Mouse (Mus musculus) fibroblast of lung, adult 2 months (primary cell): ENCODE data around the gene Stac3.
A peak's percentile ranks its signal among the peaks of the same experiment; 100 is the strongest.

Source experiments
- DNase-seq: peaks from one replicate; pipeline ENCODE4 v3.0.0-alpha.2; 2011; ENCODE audit warnings: low read depth

Gene Stac3

DNA sequence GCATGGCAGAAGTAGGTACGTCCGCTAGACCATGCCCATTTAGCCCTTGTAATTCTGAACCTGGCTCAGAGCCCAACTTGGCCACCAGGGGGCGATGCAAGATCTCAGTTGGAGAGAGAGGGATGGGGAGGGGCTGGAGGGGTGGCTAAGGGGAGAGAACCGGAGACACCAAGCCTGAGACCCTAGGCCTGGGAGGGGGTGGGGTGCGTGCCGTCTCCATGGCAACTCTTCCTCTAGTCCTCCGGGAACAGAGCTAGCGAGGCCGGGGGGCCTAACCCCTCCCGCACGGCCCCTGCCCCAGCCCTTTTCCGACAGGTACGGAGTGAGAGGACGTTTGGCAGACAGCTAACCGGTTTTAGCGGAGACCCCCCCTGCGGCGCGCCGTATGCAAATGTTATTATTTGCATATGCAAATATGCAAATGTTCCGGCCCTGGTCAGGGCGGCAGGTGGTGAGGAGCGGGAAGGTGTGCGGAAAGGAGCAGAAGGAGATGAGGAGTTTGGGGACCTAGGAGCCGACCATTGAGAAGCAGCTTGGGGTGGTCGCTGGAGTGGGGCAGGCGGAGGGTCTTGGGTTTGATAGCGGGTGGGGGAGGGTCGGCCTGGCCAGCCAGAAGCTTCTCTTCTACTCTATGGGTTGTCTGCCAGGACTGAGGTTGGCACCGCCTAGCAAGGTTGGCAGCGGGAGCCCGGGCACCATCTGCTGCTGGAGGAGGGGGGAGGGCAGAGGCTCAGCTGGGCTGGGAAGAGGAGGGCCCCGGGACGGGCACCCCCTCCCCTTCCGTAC lies 7.8 kb downstream of the Stac3 start:
- no peak for DNase-seq

DNA sequence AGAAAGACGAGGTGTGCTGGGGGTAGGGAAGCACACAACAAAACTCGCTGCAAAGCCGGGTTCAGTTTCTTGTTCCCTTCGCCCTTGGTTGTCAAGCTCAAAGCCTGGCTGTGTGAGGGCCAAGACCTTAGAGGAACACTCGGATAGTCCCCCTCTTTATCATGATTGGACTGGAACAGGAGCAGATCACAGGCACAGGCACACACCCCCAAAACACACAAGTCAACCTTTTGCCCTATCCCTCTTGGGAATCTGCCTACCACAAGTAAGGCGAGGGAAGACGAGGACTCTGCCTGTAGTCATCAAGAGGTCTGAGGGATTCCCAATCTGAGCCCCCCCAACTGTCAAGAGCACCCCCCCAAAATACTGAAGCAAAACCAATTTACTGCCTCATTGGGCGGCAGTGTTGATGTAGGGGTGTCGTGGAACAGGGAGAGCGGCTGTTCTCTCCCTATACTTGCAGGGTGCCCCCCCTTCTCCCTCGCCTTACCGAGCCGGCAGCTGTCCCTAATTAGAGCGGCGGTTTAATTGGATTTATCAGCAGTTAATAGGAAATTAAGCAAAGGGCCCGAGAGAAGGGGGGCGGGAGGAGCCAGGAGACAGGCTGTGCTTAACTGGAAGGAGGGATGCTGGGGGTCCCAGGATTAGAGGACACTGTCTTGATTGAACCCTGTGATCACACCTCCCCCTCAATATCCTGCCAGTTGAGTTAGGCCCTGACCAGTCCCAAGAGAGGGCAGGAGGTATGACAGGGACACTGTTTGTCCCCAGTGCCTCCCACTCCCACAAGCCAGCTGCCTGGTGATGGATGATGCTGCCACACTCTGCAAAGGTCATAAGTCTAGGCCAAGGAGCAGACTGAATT lies 8.6 kb downstream of the Stac3 start:
- DNase-seq = no peak

DNA sequence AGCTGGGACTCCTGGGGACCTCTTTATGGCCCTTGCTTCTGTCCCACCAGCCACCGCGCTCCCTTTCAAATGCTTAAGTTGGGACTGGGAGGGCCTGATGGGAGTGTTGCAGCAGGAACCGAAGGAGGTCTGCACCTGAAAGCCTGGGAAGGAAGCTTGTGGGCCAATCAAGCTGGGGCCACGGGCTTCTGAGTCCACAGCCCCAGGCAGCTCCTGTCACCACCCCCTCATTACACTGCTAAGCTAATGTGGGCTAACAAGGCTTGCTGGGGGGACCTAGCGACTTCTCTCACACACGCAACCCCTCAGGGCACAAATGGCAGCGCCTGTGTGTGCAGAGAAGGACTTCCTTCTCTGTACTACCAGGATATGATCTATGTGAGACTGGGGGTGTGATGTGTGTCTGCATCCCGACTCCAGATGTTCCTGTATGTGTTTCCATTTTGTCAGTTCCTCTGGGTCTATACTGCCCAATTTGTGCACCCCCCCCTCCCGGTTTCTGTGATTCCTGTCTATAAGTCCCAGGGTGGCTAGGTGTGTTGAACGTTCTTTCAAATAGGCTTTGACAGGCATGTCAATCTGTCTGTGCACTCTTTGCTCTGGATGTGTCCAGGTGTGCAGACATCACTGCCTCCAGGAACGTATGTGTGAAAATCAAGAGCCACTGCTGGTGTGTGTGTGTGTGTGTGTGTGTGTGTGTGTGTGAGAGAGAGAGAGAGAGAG lies 9.6 kb downstream of the Stac3 start:
- DNase-seq = no peak

DNA sequence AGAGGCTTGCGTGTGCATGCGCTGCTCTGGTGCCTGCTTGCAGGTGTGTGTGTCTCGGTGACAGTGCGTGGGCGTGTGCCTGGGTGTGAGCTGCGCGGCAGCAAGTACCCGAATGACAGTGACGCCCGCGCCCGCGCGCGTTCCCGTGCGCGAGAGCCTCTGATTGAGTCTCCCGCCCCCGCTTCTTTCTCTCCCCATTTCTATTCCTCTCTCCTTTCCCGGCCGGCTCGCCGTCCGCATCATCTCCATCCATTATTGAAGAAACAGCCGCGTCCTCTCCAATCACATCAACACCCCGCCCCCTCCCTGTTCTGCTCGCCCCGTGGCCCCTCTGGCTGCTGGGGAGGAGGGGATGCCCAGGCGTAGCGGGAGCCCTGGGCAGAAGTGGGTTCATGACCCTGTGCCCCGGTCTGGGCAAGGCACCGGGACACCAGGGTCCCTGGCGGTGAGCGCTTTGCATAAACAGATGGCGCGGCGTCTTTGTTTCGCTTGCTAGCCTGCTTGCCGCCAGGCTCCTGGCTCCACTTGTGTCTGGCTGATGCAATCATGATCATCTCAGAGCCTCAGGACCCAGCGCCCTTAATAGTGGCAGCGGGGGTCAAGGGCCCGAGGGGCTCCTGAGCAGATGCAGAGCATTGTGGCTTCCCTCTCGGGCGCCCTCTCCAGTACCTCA lies 10.3 kb downstream of the Stac3 start:
- no peak for DNase-seq

DNA sequence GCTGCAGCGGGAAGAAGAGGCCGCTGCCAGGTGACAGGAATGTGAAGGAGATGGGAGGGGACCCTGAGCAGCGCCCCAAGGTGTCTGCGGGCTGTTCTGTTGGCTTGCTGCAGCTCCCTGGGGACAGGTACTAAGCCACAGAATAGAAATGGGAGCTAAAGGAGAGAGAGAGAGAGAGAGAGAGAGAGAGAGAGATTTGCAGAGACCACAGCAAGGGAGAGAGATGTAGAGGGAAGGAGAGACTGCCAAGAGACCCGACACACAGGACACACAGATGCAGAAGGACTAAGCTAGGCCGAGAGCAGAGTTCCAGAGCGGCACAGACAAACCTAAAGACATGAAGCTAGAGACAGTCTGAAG lies 10.8 kb downstream of the Stac3 start:
- DNase-seq = no peak

DNA sequence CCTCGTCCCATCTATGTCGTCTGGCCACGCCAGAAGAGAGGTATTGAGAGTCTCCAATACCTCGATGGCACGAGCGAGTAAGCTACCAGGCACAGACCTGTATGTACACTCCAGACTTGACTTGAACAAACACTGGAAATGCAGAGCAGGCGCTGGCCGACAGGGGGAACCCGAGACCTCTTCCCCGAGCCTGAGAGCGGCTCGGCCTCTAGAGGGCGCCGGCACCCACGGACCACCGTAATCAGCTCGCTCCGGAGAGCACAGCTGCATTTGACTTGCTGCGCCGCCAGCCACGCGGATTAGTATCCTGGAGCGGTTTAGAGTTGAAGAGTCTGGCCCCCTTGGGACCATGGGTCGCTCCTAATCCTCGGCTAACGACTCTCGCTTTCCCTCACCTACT lies 11.3 kb downstream of the Stac3 start:
- peak; percentile 78 for DNase-seq

DNA sequence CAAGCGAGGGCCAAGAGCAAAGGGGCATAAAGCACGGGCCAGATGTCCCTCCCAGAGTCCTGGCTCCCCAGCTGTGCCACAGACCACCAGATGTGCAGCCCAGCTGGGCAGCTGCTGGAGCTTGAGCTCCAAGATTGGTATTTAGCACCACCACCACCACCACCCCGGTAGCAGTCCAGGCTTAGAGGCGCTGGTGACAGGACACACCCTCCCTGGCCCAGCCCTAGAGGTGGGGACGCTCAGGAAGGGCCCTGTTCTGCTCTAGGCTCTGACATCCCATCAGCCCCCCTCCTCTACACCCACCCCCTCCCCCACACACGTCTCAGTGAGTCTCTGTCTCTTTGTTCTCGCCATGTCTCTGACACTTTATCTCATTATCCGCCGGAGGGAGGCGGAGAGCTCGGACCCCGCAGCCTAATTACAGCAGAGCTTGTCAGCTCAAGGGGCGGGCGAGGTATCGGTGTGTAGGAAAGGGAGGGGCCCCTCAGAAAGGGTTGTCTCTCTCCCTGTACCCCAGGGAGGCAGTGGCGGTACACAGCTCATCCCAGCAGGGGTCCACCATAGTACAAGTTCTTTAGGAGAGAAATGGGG lies 12.1 kb downstream of the Stac3 start:
- DNase-seq = no peak

DNA sequence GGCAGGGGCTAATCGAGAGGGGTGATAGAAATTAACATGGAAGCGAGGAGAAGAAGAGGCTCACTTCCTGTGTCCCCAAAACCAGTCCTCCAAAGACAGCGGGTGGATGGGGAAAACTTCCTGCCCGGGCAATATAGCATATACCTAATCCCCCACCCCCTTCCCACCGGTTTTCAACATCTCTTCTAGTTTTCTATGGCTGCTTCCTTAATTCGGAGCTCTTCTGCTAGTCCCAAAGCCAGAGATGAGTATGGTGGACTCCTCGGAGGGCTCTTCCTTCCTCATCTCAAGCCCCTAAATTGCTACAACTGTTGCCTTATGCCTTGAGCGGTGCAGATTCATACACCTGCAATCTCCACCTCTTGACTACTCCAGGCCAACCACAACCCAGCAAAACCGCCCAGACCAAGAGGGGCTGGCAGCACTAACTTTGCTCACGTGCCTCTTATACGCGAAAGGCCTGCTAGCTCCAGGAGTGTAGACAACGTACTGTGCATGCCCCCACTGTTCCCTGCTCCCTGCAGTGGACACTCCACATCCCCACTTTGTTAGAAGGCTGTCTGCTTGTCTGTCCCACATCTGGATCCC lies 12.7 kb downstream of the Stac3 start:
- DNase-seq = no peak

DNA sequence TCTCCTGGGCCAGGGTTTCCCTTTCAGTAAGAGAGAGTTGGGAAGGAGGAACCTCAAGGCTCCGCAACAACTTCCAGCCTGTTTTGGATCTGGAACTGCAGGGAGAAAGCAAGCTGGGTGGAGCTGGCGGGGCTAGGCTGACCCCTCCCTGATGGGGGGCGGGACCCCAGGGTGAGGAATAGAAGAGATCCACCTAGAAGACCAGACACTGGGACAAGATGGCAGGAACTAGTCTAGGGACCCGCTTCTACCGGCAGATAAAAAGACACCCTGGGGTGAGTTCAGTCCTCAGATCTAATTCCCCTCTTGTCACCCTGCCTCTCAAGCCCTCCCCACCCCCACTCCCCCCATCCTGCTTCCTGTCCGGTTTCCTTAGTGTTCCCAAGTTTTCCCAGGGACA lies 13.3 kb downstream of the Stac3 start, which contains the start of gene Ndufa4l2:
Gene Ndufa4l2 (plus strand): TSS at position 204 of the 400 bp plus-strand sequence.
- DNase-seq = no peak

DNA sequence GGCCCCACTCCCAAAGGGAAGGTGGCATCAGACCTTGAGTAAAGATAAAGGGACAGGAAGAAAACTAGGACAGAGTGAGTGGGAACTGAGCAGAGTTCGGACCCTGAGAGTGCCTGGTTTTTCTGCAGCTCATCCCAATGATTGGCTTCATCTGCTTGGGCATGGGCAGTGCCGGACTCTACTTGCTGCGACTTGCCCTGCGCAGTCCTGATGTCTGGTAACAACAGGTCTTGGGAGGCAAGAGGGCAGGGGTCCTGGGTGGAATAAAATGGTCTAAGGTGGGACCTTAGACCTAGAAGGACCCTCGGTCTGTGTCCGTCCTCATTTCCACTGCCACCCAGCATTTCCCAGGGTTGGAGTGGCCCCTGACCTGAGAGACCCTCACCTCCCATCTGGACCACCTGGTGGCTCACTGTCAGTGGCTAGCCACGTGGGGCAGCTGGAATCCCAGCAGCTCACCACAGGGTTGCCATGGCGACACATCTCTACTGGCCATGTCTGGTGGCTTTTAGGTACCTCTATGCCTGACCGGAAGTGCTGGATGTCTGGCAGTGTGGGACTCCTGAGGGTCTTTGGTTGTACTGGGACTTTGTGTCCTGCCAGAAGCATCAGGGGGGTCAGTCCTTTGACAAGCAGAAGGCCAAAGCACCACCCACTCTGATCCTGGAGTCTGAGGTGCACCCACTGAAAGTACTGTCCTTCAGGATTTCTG lies 13.9 kb downstream of the Stac3 start:
- DNase-seq = no peak

DNA sequence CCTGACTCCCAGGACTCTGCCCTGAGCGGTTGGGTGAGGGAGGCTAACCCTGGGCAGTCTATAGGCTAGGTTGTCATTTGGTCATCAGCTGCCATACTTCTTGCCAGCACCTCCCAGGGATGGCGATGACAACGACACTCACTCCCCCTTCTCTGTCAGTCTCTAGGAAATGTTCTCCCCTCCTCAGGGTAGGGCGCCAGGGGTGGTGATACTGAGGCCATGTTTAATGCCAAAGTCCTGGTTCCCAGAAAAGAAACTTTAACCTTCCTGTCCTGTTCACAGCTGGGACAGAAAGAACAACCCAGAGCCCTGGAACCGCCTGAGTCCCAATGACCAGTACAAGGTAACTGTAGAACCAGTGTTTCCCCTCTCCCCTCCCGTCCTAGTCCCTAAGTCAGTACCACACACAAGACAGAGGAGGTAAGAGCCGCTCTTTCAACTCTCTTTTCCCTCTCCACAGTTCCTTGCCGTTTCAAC lies 14.5 kb downstream of the Stac3 start:
- no peak for DNase-seq

DNA sequence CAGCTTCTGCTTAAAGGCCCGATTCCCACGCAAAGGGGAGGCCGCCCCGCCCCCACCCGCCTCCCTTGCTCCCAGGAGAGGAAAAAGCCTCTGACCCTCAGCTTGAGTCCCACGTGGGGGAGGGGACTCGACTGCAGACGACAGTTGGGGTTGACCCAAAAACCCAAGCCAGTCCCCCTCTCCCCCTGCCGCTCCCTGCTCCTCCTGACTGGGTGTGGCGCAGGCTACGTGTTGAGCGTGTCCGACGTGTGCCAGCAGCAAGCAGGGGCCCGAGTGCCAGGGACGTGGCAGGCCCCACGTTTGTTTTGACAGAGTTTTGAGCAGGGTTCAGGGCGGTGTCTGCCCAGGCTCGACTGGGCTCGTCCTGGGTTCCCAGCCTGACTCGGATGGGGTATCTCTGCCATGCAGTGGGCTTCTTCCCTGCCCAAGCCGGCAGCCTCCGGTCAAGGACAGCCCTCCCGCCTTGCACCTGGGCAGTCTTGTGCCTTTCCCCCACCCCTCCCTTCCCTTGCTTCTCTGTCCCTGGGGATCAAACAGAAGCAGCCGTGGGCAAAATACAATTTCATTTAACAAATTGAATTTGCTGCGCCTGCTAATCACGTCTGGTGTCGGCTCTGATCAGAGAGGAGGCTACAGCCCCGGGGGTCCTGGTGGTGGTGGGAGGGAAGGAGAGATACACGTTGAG lies 15.2 kb downstream of the Stac3 start:
- DNase-seq = no peak

DNA sequence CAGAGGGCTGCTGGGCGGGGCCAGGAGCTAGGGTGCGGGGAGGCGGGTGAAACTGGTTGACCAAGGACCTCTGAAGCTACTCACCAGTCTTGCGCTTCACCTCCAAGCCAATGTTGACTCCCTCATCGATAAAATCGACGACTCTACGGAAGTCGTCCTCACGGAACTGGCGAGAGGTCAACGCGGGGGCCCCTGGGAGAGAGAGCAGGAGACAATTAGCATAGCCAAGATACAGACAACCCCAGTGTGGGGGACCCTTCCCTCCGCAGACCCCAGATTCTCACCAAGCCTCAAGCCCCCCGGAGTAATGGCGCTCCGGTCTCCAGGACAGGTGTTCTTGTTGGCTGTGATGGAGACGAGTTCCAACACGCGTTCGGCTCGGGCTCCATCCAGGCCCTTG lies 16.5 kb downstream of the Stac3 start:
- no peak for DNase-seq

DNA sequence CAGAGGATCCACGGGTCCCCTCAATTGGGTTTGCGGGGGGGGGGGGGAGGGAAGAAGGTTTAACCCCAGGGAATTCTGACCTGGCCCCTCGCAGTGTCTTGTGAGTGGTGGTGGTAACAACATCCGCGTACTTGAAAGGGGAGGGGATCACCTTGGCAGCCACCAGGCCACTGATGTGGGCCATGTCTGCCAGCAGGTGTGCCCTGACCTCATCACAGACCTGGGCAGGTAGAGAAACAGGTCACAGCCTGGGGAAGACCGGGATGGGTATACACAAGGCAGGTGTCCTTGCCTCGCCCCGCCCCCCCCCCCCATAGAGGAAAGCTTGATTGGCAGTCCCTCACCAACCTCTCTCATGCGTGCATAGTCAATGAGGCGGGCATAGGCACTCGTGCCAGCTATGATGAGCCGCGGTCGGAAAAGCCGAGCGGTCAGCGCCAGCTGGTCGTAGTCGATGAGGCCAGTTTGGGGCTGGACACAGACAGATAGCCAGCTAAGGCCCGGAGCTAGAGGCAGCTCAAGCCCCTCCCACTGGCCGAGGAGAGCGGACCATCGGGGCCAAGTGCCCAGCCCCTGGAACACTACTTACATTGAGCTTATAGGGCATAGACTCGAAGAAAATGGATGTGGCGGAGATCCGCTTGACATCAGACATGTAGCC lies 17.7 kb downstream of the Stac3 start:
- no peak for DNase-seq

DNA sequence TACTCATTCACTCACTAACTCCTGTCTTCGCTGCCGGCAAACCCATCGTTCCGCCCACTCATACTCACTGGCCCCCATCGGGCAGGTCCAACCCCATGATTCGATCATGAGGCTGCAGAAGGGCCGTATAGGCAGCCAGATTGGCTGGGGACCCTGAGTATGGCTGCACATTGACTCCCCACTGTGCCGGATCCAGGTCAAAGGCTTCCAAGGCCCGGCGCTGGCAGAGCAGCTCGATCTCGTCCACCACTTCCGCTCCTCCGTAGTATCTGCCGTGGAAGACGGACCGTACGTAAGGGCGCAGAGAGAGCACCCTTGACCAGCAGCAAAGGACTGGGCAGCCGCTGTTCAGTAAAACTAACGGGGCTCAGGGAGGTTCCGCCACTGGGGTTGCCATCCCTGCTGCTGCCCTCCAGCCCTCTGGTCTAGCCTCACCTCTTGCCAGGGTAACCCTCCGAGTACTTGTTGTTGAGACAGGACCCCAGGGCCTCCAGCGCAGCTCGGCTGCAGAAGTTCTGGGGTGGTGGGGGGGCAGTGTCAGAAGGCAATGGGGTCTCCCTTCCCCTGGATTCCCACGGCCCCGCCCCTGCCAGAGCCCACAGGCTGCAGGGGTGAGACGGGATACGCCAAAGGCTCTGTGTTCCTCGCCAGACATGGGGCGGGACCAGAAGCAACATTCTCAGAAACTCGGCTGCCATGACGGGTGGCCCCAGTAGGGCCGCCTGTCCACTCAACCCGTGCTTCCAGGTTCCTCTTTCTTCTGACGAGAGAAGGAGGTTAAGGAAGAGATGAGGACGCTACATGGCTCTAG lies 18.6 kb downstream of the Stac3 start:
- no peak for DNase-seq

DNA sequence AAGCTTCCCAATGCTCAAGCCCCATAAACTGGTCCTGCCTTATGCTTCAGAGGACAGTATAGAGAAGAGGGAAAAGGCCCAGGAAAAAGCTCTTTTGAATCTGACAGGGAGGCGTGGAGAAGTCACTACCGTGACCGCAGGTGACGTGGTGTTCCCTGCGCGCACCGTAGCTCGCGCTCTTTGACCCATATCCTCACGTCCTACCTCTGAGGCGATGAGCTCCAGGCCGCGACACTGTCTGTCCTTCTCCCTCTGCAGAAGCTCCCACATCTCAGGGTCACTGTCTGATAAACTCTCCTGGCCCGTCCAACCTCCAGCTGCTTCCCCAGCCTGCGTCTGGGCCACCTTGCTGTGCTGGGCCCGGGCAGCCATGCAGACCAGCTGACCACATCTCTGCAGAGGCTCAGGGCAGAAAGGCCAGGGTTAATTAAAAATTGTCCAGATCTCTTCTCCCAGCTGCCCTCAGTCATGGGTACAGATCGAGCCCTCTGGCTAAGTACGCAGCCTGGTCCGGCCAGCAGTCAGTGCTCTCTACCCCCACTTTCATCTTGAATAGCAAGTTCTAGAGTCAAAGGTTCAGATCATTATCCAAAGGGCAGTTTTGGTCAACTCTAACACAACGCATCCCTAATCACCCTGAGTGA lies 19.4 kb downstream of the Stac3 start:
- DNase-seq = no peak

DNA sequence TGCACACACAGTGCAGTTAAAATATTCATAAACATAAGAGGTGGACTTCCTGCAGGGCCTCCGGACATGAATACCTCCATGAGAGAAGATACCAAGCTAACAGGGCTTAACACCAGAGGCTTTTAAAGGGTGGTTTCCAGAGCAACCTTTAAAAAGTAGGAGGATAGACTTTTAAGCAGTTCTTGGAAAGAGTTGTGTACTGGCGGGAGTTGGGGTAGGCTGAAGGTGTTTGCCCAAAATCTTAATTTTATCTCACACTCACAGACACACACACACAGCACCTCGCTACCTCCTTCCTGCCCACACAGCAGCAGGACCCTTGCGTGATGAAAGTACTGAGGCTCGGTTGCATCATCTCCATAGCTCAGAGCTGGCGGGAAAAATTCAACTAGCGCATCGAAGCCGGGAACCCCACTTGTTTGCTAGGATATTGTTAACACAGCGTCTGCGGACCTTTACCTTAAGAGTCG lies 20.2 kb downstream of the Stac3 start:
- no peak for DNase-seq

DNA sequence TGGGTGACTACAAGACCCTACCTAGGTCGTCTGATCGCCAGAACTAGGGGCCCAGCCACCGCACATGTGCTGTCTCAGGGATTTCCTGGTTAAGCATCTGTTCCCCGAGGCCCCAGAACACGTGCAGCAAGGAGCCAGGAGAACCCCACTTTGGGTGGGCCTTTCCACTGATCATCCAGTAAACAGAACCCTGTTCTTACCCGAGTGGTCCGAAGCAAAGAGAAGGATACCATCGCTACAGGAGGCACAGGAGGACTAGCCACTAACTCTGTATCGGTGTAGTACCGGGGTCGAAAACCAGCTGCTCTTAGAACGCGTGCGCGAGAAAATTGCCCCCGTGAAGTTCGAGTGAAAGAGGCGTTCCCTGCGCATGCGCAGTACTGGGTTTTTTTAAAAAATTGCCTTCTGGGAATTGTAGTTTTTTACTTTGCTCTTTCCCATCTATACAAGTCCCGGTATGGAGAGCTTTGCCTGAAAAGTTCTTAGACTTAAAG lies 20.6 kb downstream of the Stac3 start, which contains the start of gene Shmt2:
Gene Shmt2 (minus strand): TSS at position 357 of the 494 bp plus-strand sequence.
- DNase-seq = peak; percentile 83
